Mouse (Mus musculus) forebrain, embryonic 15.5 days (tissue): ENCODE measurements at regions not wholly inside any gene's neighbourhood (a gene's known extent, or its start where the extent isn't known, plus 50 kb on each side); places are given as distances from the start of the nearest gene placed in this dataset.

Experiments
- ATAC-seq: fragments of 200-750 bp; cut with Nextera tagmentation; replicated peaks from 2 replicates; pipeline ENCODE4 v1.8.0; 2017; ENCODE audit warnings: mild to moderate bottlenecking, moderate TSS enrichment, moderate library complexity
- H3K27ac ChIP-seq: fragments of 300-500 bp; sonication (generic); replicated peaks from 2 replicates; pipeline ENCODE4 v1.5.1; 2015; ENCODE audit warnings: mild to moderate bottlenecking, inconsistent platforms
- H3K27me3 ChIP-seq: fragments of 300-500 bp; sonication (generic); 2 replicates; pipeline ENCODE4 v1.6.1; 2015; ENCODE audit warnings: inconsistent platforms
- H3K36me3 ChIP-seq: fragments of 300-500 bp; sonication (generic); 2 replicates; pipeline ENCODE4 v1.6.1; 2015; ENCODE audit warnings: mild to moderate bottlenecking, inconsistent platforms
- H3K4me1 ChIP-seq: fragments of 300-500 bp; sonication (generic); 2 replicates; pipeline ENCODE4 v1.6.1; 2015; ENCODE audit warnings: inconsistent platforms
- H3K4me2 ChIP-seq: fragments of 300-500 bp; sonication (generic); replicated peaks from 2 replicates; pipeline ENCODE4 v1.6.1; 2015; ENCODE audit warnings: mild to moderate bottlenecking, inconsistent platforms
- H3K4me3 ChIP-seq: fragments of 300-500 bp; sonication (generic); 2 replicates; pipeline ENCODE4 v1.5.1; 2015; ENCODE audit warnings: mild to moderate bottlenecking, inconsistent platforms
- H3K9ac ChIP-seq: fragments of 300-500 bp; sonication (generic); replicated peaks from 2 replicates; pipeline ENCODE4 v1.6.1; 2015; ENCODE audit warnings: mild to moderate bottlenecking, inconsistent platforms
- H3K9me3 ChIP-seq: fragments of 300-500 bp; sonication (generic); 2 replicates; pipeline ENCODE4 v1.6.1; 2016; ENCODE audit warnings: inconsistent platforms
- WGBS: fragments of 180-500 bp; shearing (Covaris S2); methylation state at CpG from one replicate; pipeline ENCODE4 v1.1.7; 2015; ENCODE audit warnings: mixed read lengths; 5-methylcytosine and 5-hydroxymethylcytosine counted together

DNA sequence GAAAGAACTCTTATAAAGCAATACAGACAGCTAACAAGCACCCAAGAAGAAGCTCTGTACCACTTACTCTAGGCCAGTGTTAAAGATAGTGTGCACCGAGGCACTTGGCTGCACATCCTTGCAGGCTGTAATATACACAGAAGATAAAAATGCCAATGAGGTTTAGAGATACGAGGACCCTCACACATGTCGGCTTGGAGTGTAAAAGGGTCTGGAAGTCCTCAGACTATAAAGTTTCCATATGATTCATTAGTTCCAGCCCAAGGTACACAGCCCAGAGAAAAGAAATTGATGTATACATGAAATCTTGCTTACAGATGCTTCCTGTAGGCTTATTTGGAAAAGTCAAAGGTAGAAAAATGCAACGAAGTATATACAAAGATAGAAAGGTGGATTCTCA, 800.3 kb upstream of the Lrrc6 start:
- H3K4me2 ChIP-seq = no peak overlapping the region
- no peaks in the 10 kb centered on the region for H3K27me3 ChIP-seq
- no peak for ATAC-seq
- no peaks in the 10 kb centered on the region for H3K36me3 ChIP-seq
- H3K4me3 ChIP-seq = no peak overlapping the region
- 87% methylated on average over 4 of the region's 4 CpGs for WGBS
- H3K9me3 ChIP-seq = no peaks in the 10 kb centered on the region
- H3K27ac ChIP-seq = no peak overlapping the region
- H3K9ac ChIP-seq = no peak overlapping the region
- H3K4me1 ChIP-seq = no peaks in the 10 kb centered on the region

DNA sequence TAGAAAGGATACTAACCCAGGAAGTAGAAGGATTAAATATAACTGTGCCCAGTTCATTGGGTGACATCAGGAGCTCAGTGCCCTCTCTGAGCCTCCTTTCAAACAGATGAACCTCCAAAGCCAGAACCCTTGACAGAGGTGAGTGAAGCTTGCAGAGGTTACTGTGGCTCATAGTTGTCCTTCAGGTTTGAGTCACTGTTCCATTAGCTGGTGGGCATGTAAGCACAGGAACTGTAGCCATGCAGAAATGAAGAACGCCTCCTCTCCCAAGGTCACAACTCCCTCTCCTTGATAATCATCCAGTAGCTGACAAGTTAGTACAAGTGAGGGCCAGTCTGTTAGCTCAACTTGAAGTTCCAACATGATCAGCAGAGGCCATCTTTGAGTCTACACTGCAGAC, 794.1 kb upstream of the Lrrc6 start:
- 88% methylated on average over 1 of the region's 1 CpGs for WGBS
- no peaks in the 10 kb centered on the region for H3K36me3 ChIP-seq
- no peaks in the 10 kb centered on the region for H3K9me3 ChIP-seq
- H3K4me1 ChIP-seq = no peaks in the 10 kb centered on the region
- no peak overlapping the region for H3K27ac ChIP-seq
- H3K27me3 ChIP-seq = no peaks in the 10 kb centered on the region
- no peak overlapping the region for H3K4me2 ChIP-seq
- ATAC-seq = no peak
- no peak overlapping the region for H3K4me3 ChIP-seq
- H3K9ac ChIP-seq = no peak overlapping the region

DNA sequence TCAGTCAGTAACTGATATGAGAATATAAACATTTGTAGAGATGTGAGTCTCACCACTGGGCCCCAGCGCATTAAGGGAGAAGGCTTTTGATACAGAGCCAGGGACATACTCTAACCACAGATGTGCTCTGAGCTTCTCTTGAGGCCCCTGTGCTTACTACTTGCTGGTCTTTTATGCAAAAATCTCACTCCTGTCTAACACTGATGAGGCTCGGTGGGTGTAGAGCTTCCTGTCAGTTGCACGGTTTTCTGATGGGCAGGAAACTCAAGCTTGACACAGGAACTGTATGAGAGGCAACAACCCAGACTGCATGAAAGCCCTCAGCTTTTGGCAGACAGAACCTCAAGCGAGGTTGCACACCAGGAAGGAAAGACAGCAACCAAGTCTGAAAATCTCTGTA, 789.0 kb upstream of the Lrrc6 start:
- no peak overlapping the region for H3K4me2 ChIP-seq
- ATAC-seq = no peak
- no peak overlapping the region for H3K27ac ChIP-seq
- no peaks in the 10 kb centered on the region for H3K9me3 ChIP-seq
- no peaks in the 10 kb centered on the region for H3K36me3 ChIP-seq
- H3K4me1 ChIP-seq = no peaks in the 10 kb centered on the region
- WGBS = 86% methylated on average over 4 of the region's 4 CpGs
- H3K9ac ChIP-seq = no peak overlapping the region
- no peaks in the 10 kb centered on the region for H3K27me3 ChIP-seq
- no peak overlapping the region for H3K4me3 ChIP-seq

DNA sequence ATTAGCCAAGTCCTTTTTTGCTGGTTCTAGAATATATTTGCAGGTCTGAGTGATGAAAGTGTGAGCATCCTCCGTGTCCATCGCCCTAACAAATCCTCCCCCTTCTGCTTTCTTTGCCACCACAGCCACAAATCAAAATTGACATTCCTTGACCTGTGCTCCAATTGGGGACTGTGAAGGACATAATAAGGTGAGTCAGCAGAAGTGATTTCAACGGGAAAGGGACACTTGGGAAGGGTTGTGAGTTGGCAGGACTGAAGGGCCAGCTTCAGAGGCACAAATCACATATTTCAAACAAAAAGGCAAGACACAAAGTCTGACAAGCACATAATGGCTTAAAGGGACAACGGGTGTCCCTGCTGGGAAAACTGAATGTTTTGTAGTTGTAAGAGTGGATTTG, 784.2 kb upstream of the Lrrc6 start:
- ATAC-seq = no peak
- no peak overlapping the region for H3K9ac ChIP-seq
- H3K4me2 ChIP-seq = no peak overlapping the region
- H3K27ac ChIP-seq = no peak overlapping the region
- H3K4me3 ChIP-seq = no peak overlapping the region
- H3K4me1 ChIP-seq = no peaks in the 10 kb centered on the region
- no peaks in the 10 kb centered on the region for H3K27me3 ChIP-seq
- no peaks in the 10 kb centered on the region for H3K9me3 ChIP-seq
- H3K36me3 ChIP-seq = no peaks in the 10 kb centered on the region
- 52% methylated on average over 4 of the region's 4 CpGs for WGBS

DNA sequence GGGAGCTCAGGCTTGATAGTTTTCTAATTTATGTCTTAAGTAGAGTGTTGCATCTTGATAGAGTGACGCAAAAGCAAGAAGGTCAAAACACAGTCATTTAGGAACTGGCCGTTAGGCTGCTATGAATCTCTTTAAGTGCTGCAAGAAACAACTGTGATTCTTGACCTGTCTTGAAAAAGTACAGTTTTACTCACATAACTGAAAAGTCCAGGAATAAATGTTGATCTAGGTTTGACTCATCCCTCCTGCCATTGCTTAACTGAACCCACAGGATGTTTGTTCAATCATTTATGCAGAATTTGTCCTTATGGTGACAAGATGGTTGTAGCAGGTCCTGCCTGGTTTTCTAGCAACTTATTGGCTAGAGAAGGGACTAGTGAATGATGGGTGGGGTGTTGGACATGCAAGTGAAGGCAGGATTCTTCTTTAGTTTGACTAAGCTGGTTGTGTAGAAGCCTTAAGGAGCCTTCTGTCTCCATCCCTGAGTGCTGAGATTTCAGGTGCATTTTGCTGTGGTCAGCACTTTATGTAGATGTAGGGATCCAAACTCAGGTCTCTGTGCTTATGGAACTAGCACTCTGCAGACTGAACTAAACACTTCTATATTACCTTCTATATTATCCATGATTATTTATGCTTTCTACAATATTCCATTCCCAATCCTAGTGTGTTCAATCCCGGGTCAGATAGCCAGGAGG, 782.7 kb upstream of the Lrrc6 start:
- Histone ChIP-seq H3K27me3 (no peaks in the 10 kb centered on the region), H3K27ac (no peak overlapping the region), H3K36me3 (no peaks in the 10 kb centered on the region), H3K4me2 (no peak overlapping the region), H3K9ac (no peak overlapping the region), H3K9me3 (no peaks in the 10 kb centered on the region), H3K4me1 (no peaks in the 10 kb centered on the region), H3K4me3 (no peak overlapping the region)
- no peak for ATAC-seq
- 86% methylated on average over 3 of the region's 3 CpGs for WGBS

DNA sequence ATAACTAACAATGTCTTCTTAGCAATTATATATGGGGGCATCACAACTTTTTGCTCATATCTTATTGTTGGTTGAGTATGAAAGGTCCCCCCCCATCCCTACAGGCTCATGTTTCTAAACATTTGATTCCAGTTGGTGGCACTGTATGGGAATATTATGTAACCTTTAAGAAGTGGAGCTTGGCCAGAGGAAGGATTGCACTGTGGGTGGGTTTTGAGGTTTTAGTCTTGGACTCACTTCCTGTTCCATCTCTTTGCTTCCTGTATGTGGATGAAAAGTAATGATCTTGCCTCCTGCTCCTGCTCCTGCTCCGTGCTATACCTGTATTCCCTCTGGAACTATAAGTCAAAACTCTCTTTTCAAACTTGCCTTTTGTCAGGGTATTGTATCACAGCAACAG, 778.2 kb upstream of the Lrrc6 start:
- Histone ChIP-seq H3K27ac (no peak overlapping the region), H3K4me3 (no peak overlapping the region), H3K36me3 (no peaks in the 10 kb centered on the region), H3K9me3 (no peaks in the 10 kb centered on the region), H3K4me2 (no peak overlapping the region), H3K4me1 (no peaks in the 10 kb centered on the region), H3K27me3 (no peaks in the 10 kb centered on the region), H3K9ac (no peak overlapping the region)
- 87% methylated on average over 1 of the region's 1 CpGs for WGBS
- no peak for ATAC-seq

DNA sequence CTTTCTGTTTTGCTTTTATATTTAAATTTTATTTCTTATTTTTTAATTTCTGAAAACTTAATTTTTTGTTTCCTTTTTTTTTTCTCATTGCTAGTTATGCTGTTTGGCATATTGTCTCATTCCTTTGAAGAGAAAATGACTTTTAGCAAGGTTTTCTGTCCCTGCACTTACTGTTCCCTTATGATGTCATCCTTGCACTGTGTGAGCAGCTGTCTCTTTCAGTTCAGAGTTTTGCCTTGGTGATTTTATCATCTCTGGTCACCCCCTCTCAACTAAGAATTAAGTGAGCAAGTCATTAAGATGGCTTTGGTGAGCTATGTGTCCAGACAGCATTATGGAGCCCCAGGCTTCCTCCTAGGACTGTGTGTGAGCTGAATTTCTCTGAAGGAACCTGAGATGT, 774.3 kb upstream of the Lrrc6 start:
- Histone ChIP-seq H3K27me3 (no peaks in the 10 kb centered on the region), H3K9ac (no peak overlapping the region), H3K9me3 (no peaks in the 10 kb centered on the region), H3K4me2 (no peak overlapping the region), H3K4me1 (no peaks in the 10 kb centered on the region), H3K36me3 (no peaks in the 10 kb centered on the region), H3K4me3 (no peak overlapping the region), H3K27ac (no peak overlapping the region)
- ATAC-seq = no peak

DNA sequence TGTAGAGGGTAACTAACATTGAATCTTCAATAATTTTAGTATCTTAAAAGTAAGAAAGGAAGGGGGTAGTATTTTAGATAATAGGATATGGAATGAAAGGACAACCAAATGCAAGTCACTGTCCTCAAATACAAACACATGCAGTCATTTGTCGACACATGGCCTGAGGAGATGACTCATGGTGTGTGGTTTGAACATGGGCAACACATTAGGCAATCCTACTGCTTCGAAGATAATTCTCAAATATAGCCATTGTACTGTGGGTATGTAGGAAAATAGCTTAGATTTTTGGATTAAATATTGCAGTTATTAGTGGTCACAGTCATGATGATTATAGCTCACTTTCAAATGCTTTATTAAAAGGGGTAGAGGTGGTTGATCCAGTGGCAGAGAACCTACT, 771.7 kb upstream of the Lrrc6 start:
- Histone ChIP-seq H3K4me3 (no peak overlapping the region), H3K27ac (no peak overlapping the region), H3K9me3 (no peaks in the 10 kb centered on the region), H3K4me2 (no peak overlapping the region), H3K36me3 (no peaks in the 10 kb centered on the region), H3K27me3 (no peaks in the 10 kb centered on the region), H3K4me1 (no peaks in the 10 kb centered on the region), H3K9ac (no peak overlapping the region)
- ATAC-seq = no peak
- 94% methylated on average over 2 of the region's 2 CpGs for WGBS

DNA sequence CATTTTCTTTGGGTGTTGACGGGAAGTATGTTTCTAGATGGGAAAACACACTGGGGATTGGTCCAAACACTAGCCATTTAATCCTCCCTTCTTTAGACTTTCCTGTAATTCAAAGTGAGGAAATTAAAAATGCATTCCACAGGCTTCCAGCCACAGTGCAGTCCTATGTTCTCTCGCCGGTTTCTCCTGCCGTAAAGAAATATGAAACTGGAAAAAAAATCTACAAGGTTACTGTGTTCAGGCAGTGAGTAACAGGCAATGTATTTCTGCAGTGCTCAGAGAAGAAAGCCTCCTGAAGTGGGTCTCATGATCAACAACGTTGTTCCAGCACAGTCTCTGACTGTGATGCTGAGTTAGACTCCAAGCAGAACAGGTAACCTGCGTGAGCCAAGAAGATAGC, 763.0 kb upstream of the Lrrc6 start:
- Histone ChIP-seq H3K9me3 (no peaks in the 10 kb centered on the region), H3K36me3 (no peaks in the 10 kb centered on the region), H3K4me1 (no peaks in the 10 kb centered on the region), H3K4me3 (no peak overlapping the region), H3K4me2 (no peak overlapping the region), H3K9ac (no peak overlapping the region), H3K27ac (no peak overlapping the region), H3K27me3 (no peaks in the 10 kb centered on the region)
- ATAC-seq = no peak
- WGBS = 74% methylated on average over 6 of the region's 6 CpGs

DNA sequence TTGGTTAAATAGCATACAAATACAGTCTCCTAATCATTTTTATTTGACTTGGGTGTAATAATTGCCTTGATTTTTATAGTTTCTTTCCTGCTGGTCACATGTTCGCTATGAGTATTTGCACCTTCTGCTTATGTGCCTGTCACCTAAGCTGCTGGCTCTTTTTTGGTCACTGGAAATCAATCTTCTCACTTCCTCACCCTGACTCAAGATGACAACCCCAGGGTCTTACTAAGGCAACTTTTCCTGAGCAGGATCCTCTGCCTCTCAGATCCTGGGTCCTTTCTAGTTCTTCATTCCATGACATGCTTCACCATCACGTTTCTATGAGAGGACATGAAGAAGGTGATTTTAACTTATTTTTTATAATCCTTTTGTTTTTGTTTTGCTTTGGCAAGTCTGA, 762.6 kb upstream of the Lrrc6 start:
- no peaks in the 10 kb centered on the region for H3K36me3 ChIP-seq
- H3K27ac ChIP-seq = no peak overlapping the region
- WGBS = 83% methylated on average over 2 of the region's 2 CpGs
- H3K4me3 ChIP-seq = no peak overlapping the region
- no peaks in the 10 kb centered on the region for H3K4me1 ChIP-seq
- H3K9me3 ChIP-seq = no peaks in the 10 kb centered on the region
- no peak for ATAC-seq
- no peak overlapping the region for H3K4me2 ChIP-seq
- no peaks in the 10 kb centered on the region for H3K27me3 ChIP-seq
- no peak overlapping the region for H3K9ac ChIP-seq

DNA sequence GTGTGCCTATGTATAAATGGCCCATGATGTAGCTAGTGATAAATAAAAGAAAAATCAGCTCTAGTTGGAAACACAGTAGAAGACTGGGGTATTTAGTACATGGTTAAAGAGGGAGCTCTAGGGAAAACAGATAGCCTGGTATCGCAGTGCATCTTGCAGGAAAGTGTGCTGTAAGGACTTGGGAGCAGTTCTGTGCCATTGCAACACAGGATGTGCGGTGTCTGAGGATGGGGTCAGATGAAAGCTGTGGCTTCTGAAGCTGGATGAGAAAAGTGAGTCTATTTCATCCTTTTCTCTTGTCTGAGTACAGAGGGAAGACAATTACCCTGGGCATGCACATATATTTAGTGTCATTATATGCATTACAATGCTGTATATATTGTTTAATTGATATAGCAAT, 761.6 kb upstream of the Lrrc6 start:
- Histone ChIP-seq H3K4me1 (no peaks in the 10 kb centered on the region), H3K36me3 (no peaks in the 10 kb centered on the region), H3K4me2 (no peak overlapping the region), H3K27me3 (no peaks in the 10 kb centered on the region), H3K9me3 (no peaks in the 10 kb centered on the region), H3K27ac (no peak overlapping the region), H3K4me3 (no peak overlapping the region), H3K9ac (no peak overlapping the region)
- ATAC-seq = no peak
- WGBS = 90% methylated on average over 2 of the region's 2 CpGs

DNA sequence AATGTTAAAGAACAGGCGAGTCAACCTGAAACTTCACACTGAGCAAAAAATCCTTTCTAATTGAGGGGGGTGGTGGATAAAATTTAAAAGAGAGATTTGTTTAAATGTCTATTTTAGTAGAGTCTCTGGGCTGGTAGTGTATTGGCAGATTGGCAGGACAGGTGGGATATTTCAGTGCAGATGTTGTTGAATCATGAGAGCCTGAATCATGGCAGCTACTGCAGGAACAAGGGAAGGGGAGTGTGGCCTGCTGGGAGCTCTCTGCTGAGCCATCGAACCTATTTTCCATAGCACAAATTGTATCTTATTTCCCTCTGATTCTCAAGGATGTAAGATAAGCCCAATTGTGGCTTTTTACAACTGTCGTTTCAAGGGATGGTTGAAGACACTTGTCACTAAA, 760.0 kb upstream of the Lrrc6 start:
- Histone ChIP-seq H3K9me3 (no peaks in the 10 kb centered on the region), H3K4me2 (no peak overlapping the region), H3K36me3 (no peaks in the 10 kb centered on the region), H3K4me3 (no peak overlapping the region), H3K4me1 (no peaks in the 10 kb centered on the region), H3K27me3 (no peaks in the 10 kb centered on the region; the same call in 1 of the 2 replicates), H3K27ac (no peak overlapping the region), H3K9ac (no peak overlapping the region)
- no peak for ATAC-seq
- 83% methylated on average over 3 of the region's 3 CpGs for whole genome bisulfite sequencing

DNA sequence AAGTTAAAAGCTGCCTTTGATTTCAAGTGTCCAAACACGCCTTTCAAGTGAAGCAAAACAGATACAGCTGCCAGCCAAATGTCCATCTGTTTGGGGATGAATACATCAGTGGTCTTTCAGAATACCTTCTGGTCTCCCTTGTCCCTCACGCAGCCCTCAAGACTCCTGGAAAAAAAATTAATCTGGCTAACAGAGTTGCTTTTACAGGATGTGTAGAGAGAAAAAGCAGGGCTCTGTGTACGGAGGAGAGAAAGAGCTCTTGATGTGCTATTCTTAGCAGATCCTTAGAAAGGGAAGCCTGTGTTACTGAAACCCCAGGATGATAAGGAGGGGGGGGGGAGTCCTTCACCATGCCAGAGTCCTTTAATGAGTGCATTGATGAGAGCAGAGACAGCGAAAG, 748.4 kb upstream of the Lrrc6 start:
- Histone ChIP-seq H3K27me3 (peaks cover 11% of the 10 kb centered on the region; the same call in 1 of the 2 replicates), H3K9ac (no peak overlapping the region), H3K4me3 (no peak overlapping the region), H3K4me1 (peaks cover 26% of the 10 kb centered on the region), H3K4me2 (no peak overlapping the region), H3K36me3 (no peaks in the 10 kb centered on the region), H3K9me3 (no peaks in the 10 kb centered on the region), H3K27ac (peak overlapping the region; percentile 3; the same call in 1 of the 2 replicates)
- 0 out of 2 replicates have a peak, but pooled peaks have one; percentile 21 for ATAC-seq
- WGBS = 13% methylated on average over 4 of the region's 4 CpGs
